8 mouse cellular contexts compared by ENCODE assay signal in the genomic region with DNA sequence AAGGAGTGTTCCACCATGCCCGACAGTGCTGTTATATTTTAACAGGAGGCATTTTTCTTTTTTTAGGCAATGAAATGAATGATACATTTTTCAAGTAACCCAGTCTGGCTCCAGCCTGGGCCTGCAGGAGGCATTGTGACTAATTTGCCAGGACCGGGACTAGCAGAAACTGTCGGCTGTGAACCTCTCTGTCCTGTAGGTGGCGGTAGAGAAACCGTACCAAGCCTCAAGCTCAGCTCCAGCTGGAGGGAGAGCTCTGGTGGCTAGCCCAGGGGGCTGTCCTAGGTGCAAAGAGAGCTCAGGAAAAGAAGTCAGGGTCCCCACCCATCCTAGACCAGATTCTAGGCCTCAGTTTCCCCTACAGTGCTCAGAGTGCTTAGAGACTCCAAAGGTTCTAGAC. TPM values are rescaled to one million over a fixed set of nuclear protein-coding genes. Genes with fewer than 3 reads are reported as not detected.
DNase-seq lines count a peak whose midpoint lies in the region; ATAC-seq lines count a peak whose summit lies in the region.

No protein-coding gene starts in this region.

- no peaks in the 10 kb centered on the region for H3K27me3 ChIP-seq in hindbrain, embryonic 15.5 days

- no peak overlapping the region for H3K4me3 ChIP-seq in hindbrain, embryonic 15.5 days

- no peak overlapping the region for H3K9ac ChIP-seq in hindbrain, embryonic 15.5 days

- H3K36me3 ChIP-seq in hindbrain, embryonic 15.5 days, result no peaks in the 10 kb centered on the region

- DNase-seq in T-cell, adult 2 months (ENCODE audit: low spot score), result peak; percentile 83
- peak; percentile 84 for DNase-seq in cerebellum, adult 9-10 months
- peak; percentile 63 to 74 for DNase-seq in frontal cortex, postnatal 10 days (ENCODE audit: low spot score in 2 of 2)
- peak; percentile 72 to 76 for DNase-seq in layer of hippocampus, postnatal 36 days
- DNase-seq in right cerebral cortex, postnatal 36 days (ENCODE audit: low spot score in 2 of 2), result peak; percentile 49 to 65

- WGBS in hindbrain, embryonic 15.5 days, result under 1% methylated on average over 5 of the region's 5 CpGs

- no peaks in the 10 kb centered on the region for H3K4me1 ChIP-seq in hindbrain, embryonic 15.5 days (replicated peaks)

- no peak overlapping the region for H3K27ac ChIP-seq in hindbrain, embryonic 15.5 days (replicated peaks)

- ATAC-seq in hindbrain, embryonic 15.5 days (ENCODE audit: low FRiP score, low read depth), result peak; percentile 59
- peak; percentile 70 for ATAC-seq in megakaryocyte progenitor cell, adult 5-6 weeks (replicated peaks; ENCODE audit: poor library complexity)
- ATAC-seq in inflammation-experienced regulatory T-cells, adult 6 months, result no peak

- no peak overlapping the region for H3K4me2 ChIP-seq in hindbrain, embryonic 15.5 days

- no peaks in the 10 kb centered on the region for H3K9me3 ChIP-seq in hindbrain, embryonic 15.5 days

RNA-seq across cellular contexts. Expression of a gene that starts 37.4 kb away (rescaled TPM):
- polyA plus RNA-seq in hindbrain, embryonic 15.5 days (2015; fragmentation: Nextera tagmentation; extraction: Ambion mirVana), result 51.4 and 54.4 TPM in 2 replicates
- total RNA-seq in layer of hippocampus, postnatal 36 days (2021), result 10 to 100 TPM; 58.1 to 60.0 TPM
- 5.2 and 6.4 TPM in 2 replicates for total RNA-seq in megakaryocyte progenitor cell, adult 5-6 weeks (2015)
- 10.7 and 11.5 TPM in 2 replicates for total RNA-seq in megakaryocyte progenitor cell, adult 5-6 weeks (2017)
- 1 to 10 TPM; 2.2 to 4.4 (median 4.3) TPM for polyA plus RNA-seq in inflammation-experienced regulatory T-cells, adult 6 months (2017; shearing (Covaris generic))

RNA-seq across cellular contexts. Expression of a gene that starts 38.4 kb away (rescaled TPM):
- 4.8 and 5.8 TPM in 2 replicates for polyA plus RNA-seq in hindbrain, embryonic 15.5 days (2015; fragmentation: Nextera tagmentation; extraction: Ambion mirVana)
- 1 to 10 TPM; 4.2 to 4.4 TPM for total RNA-seq in layer of hippocampus, postnatal 36 days (2021)
- 1.5 and 1.9 TPM in 2 replicates for total RNA-seq in megakaryocyte progenitor cell, adult 5-6 weeks (2015)
- 3.5 TPM in 2 replicates for total RNA-seq in megakaryocyte progenitor cell, adult 5-6 weeks (2017)
- polyA plus RNA-seq in inflammation-experienced regulatory T-cells, adult 6 months (2017; shearing (Covaris generic)), result 1 to 10 TPM; 4.6 to 6.0 (median 4.8) TPM

RNA-seq across cellular contexts. Expression of a gene that starts 46.5 kb away (rescaled TPM):
- 7.5 and 9.5 TPM in 2 replicates for polyA plus RNA-seq in hindbrain, embryonic 15.5 days (2015; fragmentation: Nextera tagmentation; extraction: Ambion mirVana)
- 10 to 100 TPM; 69.4 to 69.8 TPM for total RNA-seq in layer of hippocampus, postnatal 36 days (2021)
- total RNA-seq in megakaryocyte progenitor cell, adult 5-6 weeks (2015), result 1.9 and 2.9 TPM in 2 replicates
- total RNA-seq in megakaryocyte progenitor cell, adult 5-6 weeks (2017), result 1.9 and 2.2 TPM in 2 replicates
- 10 to 100 TPM; 40.7 to 52.4 (median 50.7) TPM for polyA plus RNA-seq in inflammation-experienced regulatory T-cells, adult 6 months (2017; shearing (Covaris generic))

Comparison
In these comparisons a context has a peak if more than half of its experiments do, and no peak if none do; other contexts are left out.
1. RNA of a gene that starts 37.4 kb away (total RNA-seq): 58.1 to 60.0 TPM in layer of hippocampus, postnatal 36 days; 5.2 to 11.5 TPM in megakaryocyte progenitor cell, adult 5-6 weeks; every median in the first group is over 4 times any median in the second.
2. RNA of a gene that starts 46.5 kb away (total RNA-seq): 69.4 to 69.8 TPM in layer of hippocampus, postnatal 36 days; 1.9 to 2.9 TPM in megakaryocyte progenitor cell, adult 5-6 weeks; every median in the first group is over 10 times any median in the second.
3. Peak in every context shown above with its lines, with median percentiles within 50 percentile points of each other: DNase-seq.